Mouse (Mus musculus): ENCODE data around the gene Olfr1337.

DNA sequence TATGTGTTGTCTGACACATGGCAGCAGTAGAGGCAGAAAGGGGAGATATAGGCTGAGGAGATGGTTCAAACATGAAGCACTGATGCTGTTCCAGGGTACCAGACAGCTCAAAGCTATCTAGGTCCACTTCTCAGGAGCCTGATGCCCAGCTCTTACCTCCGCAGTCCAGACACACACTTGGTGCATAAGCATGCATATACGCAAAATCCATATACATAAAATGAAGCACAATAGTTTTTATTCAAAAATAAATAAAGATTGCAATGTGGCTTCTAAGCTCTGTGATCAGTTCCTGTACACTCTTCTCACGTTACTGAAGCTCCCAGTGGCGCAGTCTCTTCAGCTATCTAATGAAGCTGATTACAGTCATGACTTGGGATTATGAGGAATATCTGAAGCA, 27.5 kb upstream of the Olfr1337 start, which contains the start of gene Olfr1335:
- TF ChIP-seq CTCF (conservative IDR thresholded peaks at IDR 0.05; ENCODE audit: insufficient read depth, insufficient read length, low read depth, low read length) (no peak), POLR2A (IDR thresholded peaks at IDR 0.05; ENCODE audit: low read depth, low read length) (no peak)

Data from kidney, adult 2 months (tissue).